Mouse (Mus musculus): Measurements from ENCODE around the gene Dtl. TPM values are rescaled to one million over a fixed set of nuclear protein-coding genes. Genes with fewer than 3 reads are reported as not detected.

The Dtl gene
- polyA plus RNA-seq (2012; rRNA removed) = 18.0 and 20.0 TPM in 2 replicates

GRCm38 (mm10) chr1:191575458-191576247, at the start of gene Dtl, which contains the start of gene Ints7:
Gene Dtl (minus strand): TSS chr1:191575544.
Gene Ints7 (plus strand): TSS chr1:191575636.

Other genes starting within 250 kb of the Dtl start
- 4.1 and 4.9 TPM in 2 replicates for gene Tmem206, start 249.6 kb downstream of the Dtl start, polyA plus RNA-seq (2012; rRNA removed)
- 23.9 and 26.4 TPM in 2 replicates for gene Ppp2r5a, start 172.3 kb downstream of the Dtl start, polyA plus RNA-seq (2012; rRNA removed)
- 15.7 and 19.5 TPM in 2 replicates for gene Ints7, start 92 bp upstream of the Dtl start, polyA plus RNA-seq (2012; rRNA removed)
- 4.3 and 5.2 TPM in 2 replicates for gene Lpgat1, start 142.3 kb upstream of the Dtl start, polyA plus RNA-seq (2012; rRNA removed)
- 15.5 and 16.5 TPM in 2 replicates for gene Nek2, start 245.9 kb upstream of the Dtl start, polyA plus RNA-seq (2012; rRNA removed)

Measured in liver, embryonic 14 days (tissue).